9 mouse cellular contexts compared by ENCODE assay signal in genomic region chr3:83002191-83002590, GRCm38 (mm10). TPM values are rescaled to one million over a fixed set of nuclear protein-coding genes. Genes with fewer than 3 reads are reported as not detected.
A peak's percentile ranks its signal among the peaks of the same experiment; 100 is the strongest.
DNase-seq lines count a peak whose midpoint lies in the region; ATAC-seq lines count a peak whose summit lies in the region.
"Had no signal": no experiment of that assay in that cellular context is flagged by ENCODE, and none has a peak within 500 bp of the region (broad histone marks: within the 10 kb centered on the region; RNA-seq: fewer than 3 reads in every experiment).

No protein-coding gene starts in this region.

- no peaks in the 10 kb centered on the region for H3K4me1 ChIP-seq in heart, embryonic 12.5 days (replicated peaks)
- H3K4me1 ChIP-seq in kidney, embryonic 14.5 days (ENCODE audit: control insufficient read depth, insufficient read depth, low read length) = no peaks in the 10 kb centered on the region
- H3K4me1 ChIP-seq: embryonic facial prominence, embryonic 13.5 days had no signal

- peak; percentile 28 for DNase-seq in heart, adult 8-10 months (ENCODE audit: low spot score)
- DNase-seq in 416B (ENCODE audit: low read depth) (peak; percentile 60), MEL-GATA-1-ER (ENCODE audit: extremely low read depth, low read depth) (peak; percentile 18)
- no peak for DNase-seq in urinary bladder, postnatal 4 days (ENCODE audit: low spot score in 2 of 2)

- no peaks in the 10 kb centered on the region for H3K9me3 ChIP-seq in heart, embryonic 12.5 days (replicated peaks)
- no peaks in the 10 kb centered on the region for H3K9me3 ChIP-seq in kidney, embryonic 14.5 days (ENCODE audit: control insufficient read depth, low read length)
- H3K9me3 ChIP-seq: embryonic facial prominence, embryonic 13.5 days had no signal

- ATAC-seq in heart, embryonic 12.5 days (ENCODE audit: insufficient number of reproducible peaks, low FRiP score) = no peak
- ATAC-seq in common myeloid progenitor, adult 5-6 weeks (replicated peaks; ENCODE audit: low read depth, poor library complexity, severe bottlenecking) = peak; percentile 84
- 0 out of 2 replicates have a peak, but pooled peaks have one; percentile 44 for ATAC-seq in kidney, embryonic 14.5 days (ENCODE audit: low FRiP score, low TSS enrichment)
- ATAC-seq in megakaryocyte-erythroid progenitor cell, adult 5-6 weeks (replicated peaks; ENCODE audit: low FRiP score, low TSS enrichment, poor library complexity, severe bottlenecking) = peak; percentile 81

- no peak overlapping the region for H3K9ac ChIP-seq in heart, embryonic 12.5 days
- H3K9ac ChIP-seq in kidney, embryonic 14.5 days (ENCODE audit: low read depth, low read length) = no peak overlapping the region
- H3K9ac ChIP-seq: embryonic facial prominence, embryonic 13.5 days had no signal

- WGBS in heart, embryonic 12.5 days = 2% methylated on average over 2 of the region's 2 CpGs
- WGBS in kidney, embryonic 14.5 days = 3% methylated on average over 2 of the region's 2 CpGs

- 0 out of 2 replicates have a peak, but pooled peaks cover 4% of the 10 kb centered on the region for H3K27me3 ChIP-seq in heart, embryonic 12.5 days (replicated peaks)
- no peaks in the 10 kb centered on the region for H3K27me3 ChIP-seq in kidney, embryonic 14.5 days (ENCODE audit: control insufficient read depth, insufficient read depth, low read length)

- H3K27ac ChIP-seq in heart, embryonic 12.5 days (ENCODE audit: poor library complexity, severe bottlenecking) = no peak overlapping the region
- no peak overlapping the region for H3K27ac ChIP-seq in kidney, embryonic 14.5 days (ENCODE audit: low read depth, low read length)
- H3K27ac ChIP-seq: embryonic facial prominence, embryonic 13.5 days had no signal

- no peaks in the 10 kb centered on the region for H3K36me3 ChIP-seq in heart, embryonic 12.5 days
- H3K36me3 ChIP-seq in kidney, embryonic 14.5 days (ENCODE audit: control insufficient read depth, insufficient read depth, low read length) = no peaks in the 10 kb centered on the region
- H3K36me3 ChIP-seq: embryonic facial prominence, embryonic 13.5 days had no signal

- H3K4me2 ChIP-seq in heart, embryonic 12.5 days = no peak overlapping the region
- H3K4me2 ChIP-seq in kidney, embryonic 14.5 days (replicated peaks; ENCODE audit: low read depth, low read length) = no peak overlapping the region
- H3K4me2 ChIP-seq: embryonic facial prominence, embryonic 13.5 days had no signal

- no peak overlapping the region for H3K4me3 ChIP-seq in heart, embryonic 12.5 days
- H3K4me3 ChIP-seq in kidney, embryonic 14.5 days (ENCODE audit: low read length) = no peak overlapping the region
- H3K4me3 ChIP-seq: embryonic facial prominence, embryonic 13.5 days had no signal

RNA-seq across cellular contexts. Expression of gene Fgg, which starts 5.3 kb away (rescaled TPM):
- total RNA-seq in heart, adult 8-10 months (2022) = under 1 TPM in 1 of 4 experiments, not detected in 3; 0.19 TPM
- polyA plus RNA-seq in heart, embryonic 12.5 days (2016; fragmentation: Nextera tagmentation; extraction: Ambion mirVana) = 0.32 and 3.1 TPM in 2 replicates
- total RNA-seq in common myeloid progenitor, adult 5-6 weeks (2017) = not detected in 2 replicates
- polyA plus RNA-seq in kidney, embryonic 14.5 days (2014; fragmentation: Nextera tagmentation; extraction: Ambion mirVana) = 0.11 TPM in 1 of 2 replicates, not detected in the other
- total RNA-seq in megakaryocyte-erythroid progenitor cell, adult 5-6 weeks (2014; fragmentation: Nextera tagmentation) = not detected in 2 replicates
- total RNA-seq in megakaryocyte-erythroid progenitor cell, adult 5-6 weeks (2017) = not detected in 2 replicates
- polyA plus RNA-seq: embryonic facial prominence, embryonic 13.5 days had no signal

RNA-seq across cellular contexts. Expression of gene Fga, which starts 23.7 kb away (rescaled TPM):
- not detected for total RNA-seq in heart, adult 8-10 months (2022)
- 0.67 and 3.9 TPM in 2 replicates for polyA plus RNA-seq in heart, embryonic 12.5 days (2016; fragmentation: Nextera tagmentation; extraction: Ambion mirVana)
- not detected in 2 replicates for total RNA-seq in common myeloid progenitor, adult 5-6 weeks (2017)
- polyA plus RNA-seq in kidney, embryonic 14.5 days (2014; fragmentation: Nextera tagmentation; extraction: Ambion mirVana) = 0.30 and 0.60 TPM in 2 replicates
- total RNA-seq in megakaryocyte-erythroid progenitor cell, adult 5-6 weeks (2014; fragmentation: Nextera tagmentation) = not detected in 2 replicates
- not detected in 2 replicates for total RNA-seq in megakaryocyte-erythroid progenitor cell, adult 5-6 weeks (2017)
- polyA plus RNA-seq: embryonic facial prominence, embryonic 13.5 days had no signal

RNA-seq across cellular contexts. Expression of gene Fgb, which starts 47.5 kb away (rescaled TPM):
- not detected for total RNA-seq in heart, adult 8-10 months (2022)
- polyA plus RNA-seq in heart, embryonic 12.5 days (2016; fragmentation: Nextera tagmentation; extraction: Ambion mirVana) = 0.39 and 2.2 TPM in 2 replicates
- total RNA-seq in common myeloid progenitor, adult 5-6 weeks (2017) = not detected in 2 replicates
- 1.1 and 1.3 TPM in 2 replicates for polyA plus RNA-seq in kidney, embryonic 14.5 days (2014; fragmentation: Nextera tagmentation; extraction: Ambion mirVana)
- total RNA-seq in megakaryocyte-erythroid progenitor cell, adult 5-6 weeks (2014; fragmentation: Nextera tagmentation) = not detected in 2 replicates
- not detected in 2 replicates for total RNA-seq in megakaryocyte-erythroid progenitor cell, adult 5-6 weeks (2017)
- polyA plus RNA-seq: embryonic facial prominence, embryonic 13.5 days had no signal

RNA-seq across cellular contexts. Expression of gene Plrg1, which starts 53.1 kb away (rescaled TPM):
- 10 to 100 TPM; 23.9 to 29.4 (median 27.7) TPM for total RNA-seq in heart, adult 8-10 months (2022)
- 59.3 and 60.3 TPM in 2 replicates for polyA plus RNA-seq in heart, embryonic 12.5 days (2016; fragmentation: Nextera tagmentation; extraction: Ambion mirVana)
- total RNA-seq in common myeloid progenitor, adult 5-6 weeks (2017) = 60.1 and 79.2 TPM in 2 replicates
- polyA plus RNA-seq in kidney, embryonic 14.5 days (2014; fragmentation: Nextera tagmentation; extraction: Ambion mirVana) = 95.2 and 109 TPM in 2 replicates
- total RNA-seq in megakaryocyte-erythroid progenitor cell, adult 5-6 weeks (2014; fragmentation: Nextera tagmentation) = 66.7 and 68.1 TPM in 2 replicates
- total RNA-seq in megakaryocyte-erythroid progenitor cell, adult 5-6 weeks (2017) = 85.2 and 117 TPM in 2 replicates

Comparison
In these comparisons a context has a peak if more than half of its experiments do, and no peak if none do; other contexts are left out.
1. DNase-seq: peak in heart, adult 8-10 months (single experiment), 416B (single experiment) and MEL-GATA-1-ER (single experiment); none in urinary bladder, postnatal 4 days (0 of 2).